Mouse (Mus musculus) spleen, adult 2 months (tissue): ENCODE measurements around the gene Ankrd1.

ENCODE experiments used
- CTCF ChIP-seq: fragments of 200-500 bp; IDR thresholded peaks from 2 replicates; pipeline ENCODE4 v1.5.1; 2011; ENCODE audit warnings: mild to moderate bottlenecking, inconsistent platforms; ENCODE audit not compliant: insufficient read depth, insufficient read length, insufficient replicate concordance; ENCODE audit errors: extremely low read depth
- POLR2A ChIP-seq: fragments of 200-500 bp; IDR thresholded peaks from 2 replicates; pipeline ENCODE4 v1.6.1; 2011; ENCODE audit warnings: low read depth, low read length, inconsistent platforms

DNA sequence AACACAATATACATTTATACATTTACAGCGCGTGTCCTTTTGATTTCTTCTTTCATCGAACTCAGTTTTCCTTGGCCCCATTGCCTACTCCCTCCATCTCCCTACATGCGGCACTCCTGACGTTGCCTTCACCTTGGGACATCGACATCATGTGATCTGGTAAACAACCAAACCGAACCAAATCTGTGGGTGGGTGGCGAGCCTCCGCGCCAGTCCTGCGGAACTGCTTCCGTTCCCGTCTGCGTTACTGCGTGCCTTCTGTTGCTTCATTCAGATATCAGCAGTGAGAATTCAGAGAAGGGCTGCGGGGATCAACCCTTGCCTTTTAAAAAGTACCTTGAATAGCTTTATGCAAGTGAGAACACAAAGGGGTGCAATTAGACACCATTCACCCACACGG lies 7.9 kb downstream of the Ankrd1 start:
- TF ChIP-seq POLR2A (no peak), CTCF (no peak)
